Mouse (Mus musculus): Measurements from ENCODE around the gene Kat2b.
"Not testable (repeated sequence)": the region's sequence is repeated elsewhere in the genome, so short reads cannot be mapped to it uniquely, and the experiment has no call there.

The Kat2b gene

GRCm38 (mm10) chr17:53569829-53570228 is 3.2 kb downstream of the Kat2b start:
- in situ Hi-C loops (cut with MboI, MseI): no loop called here

GRCm38 (mm10) chr17:53570361-53570875 is 3.8 kb downstream of the Kat2b start:
- in situ Hi-C loops (cut with MboI, MseI): no loop called here

- in situ Hi-C loops (cut with MboI, MseI): not testable (repeated sequence)
These were observed 4.3 kb downstream of the Kat2b start for GRCm38 (mm10) chr17:53570932-53571331.

GRCm38 (mm10) chr17:53573019-53573556 is 6.4 kb downstream of the Kat2b start:
- in situ Hi-C loops (cut with MboI, MseI): no loop called here

- in situ Hi-C loops (cut with MboI, MseI): no loop called here
These were observed 10.5 kb downstream of the Kat2b start for GRCm38 (mm10) chr17:53577151-53577550.

- in situ Hi-C loops (cut with MboI, MseI): no loop called here
These were observed 11.1 kb downstream of the Kat2b start for GRCm38 (mm10) chr17:53577754-53578153.

- in situ Hi-C loops (cut with MboI, MseI): no loop called here
These were observed 11.6 kb downstream of the Kat2b start for GRCm38 (mm10) chr17:53578249-53578648.

- in situ Hi-C loops (cut with MboI, MseI): no loop called here
These were observed 12.1 kb downstream of the Kat2b start for GRCm38 (mm10) chr17:53578776-53579175.

GRCm38 (mm10) chr17:53579612-53580011 is 13.0 kb downstream of the Kat2b start:
- in situ Hi-C loops (cut with MboI, MseI): no loop called here

GRCm38 (mm10) chr17:53580237-53580636 is 13.6 kb downstream of the Kat2b start:
- in situ Hi-C loops (cut with MboI, MseI): no loop called here

GRCm38 (mm10) chr17:53582026-53582585 is 15.4 kb downstream of the Kat2b start:
- in situ Hi-C loops (cut with MboI, MseI): no loop called here

- in situ Hi-C loops (cut with MboI, MseI): no loop called here
These were observed 16.1 kb downstream of the Kat2b start for GRCm38 (mm10) chr17:53582805-53583204.

GRCm38 (mm10) chr17:53583846-53584579 is 17.4 kb downstream of the Kat2b start:
- in situ Hi-C loops (cut with MboI, MseI): no loop called here

GRCm38 (mm10) chr17:53587074-53587851 is 20.6 kb downstream of the Kat2b start:
- in situ Hi-C loops (cut with MboI, MseI): no loop called here

- in situ Hi-C loops (cut with MboI, MseI): no loop called here
These were observed 21.6 kb downstream of the Kat2b start for GRCm38 (mm10) chr17:53588097-53588855.

- in situ Hi-C loops (cut with MboI, MseI): no loop called here
These were observed 23.4 kb downstream of the Kat2b start for GRCm38 (mm10) chr17:53590110-53590509.

- in situ Hi-C loops (cut with MboI, MseI): no loop called here
These were observed 25.2 kb downstream of the Kat2b start for GRCm38 (mm10) chr17:53591910-53592309.

GRCm38 (mm10) chr17:53594590-53594989 is 27.9 kb downstream of the Kat2b start:
- in situ Hi-C loops (cut with MboI, MseI): no loop called here

GRCm38 (mm10) chr17:53595527-53595926 is 28.9 kb downstream of the Kat2b start:
- in situ Hi-C loops (cut with MboI, MseI): no loop called here

GRCm38 (mm10) chr17:53596314-53596882 is 29.7 kb downstream of the Kat2b start:
- in situ Hi-C loops (cut with MboI, MseI): no loop called here

All from regulatory T cell (primary cell).